Mouse (Mus musculus) frontal cortex, adult 2 months (tissue): ENCODE measurements at regions not wholly inside any gene's neighbourhood (a gene's known extent, or its start where the extent isn't known, plus 50 kb on each side); places are given as distances from the start of the nearest gene placed in this dataset.

Source experiments
- DNase-seq, 2 experiments: peaks; one replicate each; pipeline ENCODE4 v3.0.0; 2022; ENCODE audit warnings: low spot score in 1 of 2; ENCODE audit errors: extremely low spot score in 1 of 2

GRCm38 (mm10) chr8:67143479-67143878 is 283.5 kb downstream of the Naf1 start:
- no peak for DNase-seq

GRCm38 (mm10) chr8:67181741-67182140 is 321.7 kb downstream of the Naf1 start:
- DNase-seq = peak; percentile 83 to 89

GRCm38 (mm10) chr8:67199213-67199612 is 324.4 kb upstream of the Nat3 start:
- peak in 1 of 2 experiments; percentile 33 for DNase-seq

- DNase-seq = no peak
These were observed 317.6 kb upstream of the Nat3 start for GRCm38 (mm10) chr8:67206064-67206463.

- no peak for DNase-seq
These were observed 291.5 kb upstream of the Nat3 start for GRCm38 (mm10) chr8:67231921-67232701.

GRCm38 (mm10) chr8:67238934-67239333 is 284.7 kb upstream of the Nat3 start:
- DNase-seq = peak; percentile 14 to 45

- DNase-seq = peak in 1 of 2 experiments; percentile 5
These were observed 244.9 kb upstream of the Nat3 start for GRCm38 (mm10) chr8:67278759-67279158.

- no peak for DNase-seq
These were observed 244.2 kb upstream of the Nat3 start for GRCm38 (mm10) chr8:67279449-67279848.

- no peak for DNase-seq
These were observed 213.2 kb upstream of the Nat3 start for GRCm38 (mm10) chr8:67310494-67310893.

- no peak for DNase-seq
These were observed 206.3 kb upstream of the Nat3 start for GRCm38 (mm10) chr8:67317371-67317770.

- peak in 1 of 2 experiments; percentile 10 for DNase-seq
These were observed 205.0 kb upstream of the Nat3 start for GRCm38 (mm10) chr8:67318675-67319074.

- no peak for DNase-seq
These were observed 203.1 kb upstream of the Nat3 start for GRCm38 (mm10) chr8:67320535-67320934.

- peak in 1 of 2 experiments; percentile 20 for DNase-seq
These were observed 195.2 kb upstream of the Nat3 start for GRCm38 (mm10) chr8:67328439-67328838.

- DNase-seq = peak in 1 of 2 experiments; percentile 19
These were observed 146.6 kb upstream of the Nat3 start for GRCm38 (mm10) chr8:67377061-67377460.

GRCm38 (mm10) chr8:67405947-67406346 is 117.7 kb upstream of the Nat3 start:
- DNase-seq = peak in 1 of 2 experiments; percentile 73

- DNase-seq = no peak
These were observed 108.8 kb upstream of the Nat3 start for GRCm38 (mm10) chr8:67414826-67415225.

- no peak for DNase-seq
These were observed 101.1 kb upstream of the Nat3 start for GRCm38 (mm10) chr8:67422521-67422920.
